Mouse (Mus musculus) cerebellum, adult 2 months (tissue): ENCODE data around the gene Slc25a45.

Experiments used
- CTCF ChIP-seq: fragments of 200-500 bp; IDR thresholded peaks from 2 replicates; pipeline ENCODE4 v1.5.1; 2011; ENCODE audit warnings: low read depth, mild to moderate bottlenecking, control low read depth, low read length, moderate library complexity, borderline replicate concordance; ENCODE audit not compliant: insufficient read depth
- POLR2A ChIP-seq: fragments of 200-500 bp; IDR thresholded peaks from 2 replicates; pipeline ENCODE4 v1.6.1; 2011; ENCODE audit warnings: low read length, control low read depth, borderline replicate concordance; ENCODE audit not compliant: insufficient read depth

DNA sequence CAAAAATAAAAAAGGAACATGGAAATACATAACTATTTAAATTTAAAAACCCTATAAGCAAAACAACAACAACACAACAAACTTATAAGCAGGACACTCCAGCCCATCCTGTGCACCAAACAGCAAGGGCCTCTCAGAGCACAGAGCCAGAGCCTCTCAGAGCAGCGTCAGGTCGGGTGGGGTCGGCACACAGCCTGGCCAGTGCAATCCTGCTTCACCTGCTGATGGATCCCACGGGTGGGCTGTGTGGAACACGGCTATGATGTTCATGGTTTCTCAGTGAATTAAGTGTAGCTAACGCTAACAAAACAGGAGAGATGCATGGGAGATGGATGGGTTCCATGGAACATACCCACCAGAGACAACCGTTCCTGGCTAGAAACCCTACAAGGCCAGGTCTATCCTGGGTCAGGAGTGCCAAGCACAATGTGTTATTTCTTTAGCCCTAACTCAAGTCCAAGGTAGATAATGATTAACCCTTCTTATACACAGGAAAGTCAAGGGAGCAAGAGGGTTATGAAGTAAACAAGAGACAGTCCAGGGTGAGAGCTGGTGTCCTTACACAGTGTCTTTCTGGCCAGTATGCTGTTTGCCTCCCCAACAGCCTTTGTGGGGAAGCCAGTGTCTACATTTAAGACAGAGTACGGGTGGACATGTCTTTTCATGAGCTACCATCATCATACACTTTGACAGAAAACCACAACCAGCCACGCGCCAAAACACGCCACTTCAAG is 46.2 kb upstream of the Slc25a45 start:
- TF ChIP-seq CTCF = no peak
- no peak for TF ChIP-seq POLR2A
